Mouse (Mus musculus) midbrain, embryonic 12.5 days (tissue): ENCODE measurements at regions not wholly inside any gene's neighbourhood (a gene's known extent, or its start where the extent isn't known, plus 50 kb on each side); places are given as distances from the start of the nearest gene placed in this dataset.

Experiments used
- ATAC-seq: fragments of 200-750 bp; cut with Nextera tagmentation; 2 replicates; pipeline ENCODE4 v1.8.0; 2017; ENCODE audit warnings: low read depth, moderate TSS enrichment, moderate library complexity; ENCODE audit not compliant: low FRiP score
- H3K27ac ChIP-seq: fragments of 300-500 bp; sonication (generic); replicated peaks from 2 replicates; pipeline ENCODE4 v1.5.1; 2016; ENCODE audit warnings: mild to moderate bottlenecking
- H3K27me3 ChIP-seq: fragments of 300-500 bp; sonication (generic); 2 replicates; pipeline ENCODE4 v1.6.1; 2016; ENCODE audit warnings: mild to moderate bottlenecking
- H3K36me3 ChIP-seq: fragments of 300-500 bp; sonication (generic); 2 replicates; pipeline ENCODE4 v1.6.1; 2016
- H3K4me1 ChIP-seq: fragments of 300-500 bp; sonication (generic); 2 replicates; pipeline ENCODE4 v1.6.1; 2016
- H3K4me2 ChIP-seq: fragments of 300-500 bp; sonication (generic); replicated peaks from 2 replicates; pipeline ENCODE4 v1.6.1; 2016; ENCODE audit warnings: mild to moderate bottlenecking, moderate library complexity
- H3K4me3 ChIP-seq: fragments of 300-500 bp; sonication (generic); 2 replicates; pipeline ENCODE4 v1.5.1; 2016; ENCODE audit warnings: mild to moderate bottlenecking
- H3K9ac ChIP-seq: fragments of 300-500 bp; sonication (generic); replicated peaks from 2 replicates; pipeline ENCODE4 v1.6.1; 2016; ENCODE audit warnings: mild to moderate bottlenecking, moderate library complexity
- H3K9me3 ChIP-seq: fragments of 300-500 bp; sonication (generic); 2 replicates; pipeline ENCODE4 v1.6.1; 2016; ENCODE audit warnings: mild to moderate bottlenecking
- WGBS: fragments of 180-500 bp; shearing (Covaris S2); methylation state at CpG from one replicate; pipeline ENCODE4 v1.1.7; 2016; 5-methylcytosine and 5-hydroxymethylcytosine counted together

GRCm38 (mm10) chr8:92240686-92241275, 116.6 kb upstream of the Irx5 start:
- 62% methylated on average over 13 of the region's 13 CpGs for WGBS
- Histone ChIP-seq H3K9me3 (no peaks in the 10 kb centered on the region), H3K4me1 (peaks cover 8% of the 10 kb centered on the region; the same call in 1 of the 2 replicates), H3K36me3 (no peaks in the 10 kb centered on the region), H3K27me3 (peaks cover 15% of the 10 kb centered on the region; the same call in 1 of the 2 replicates), H3K9ac (no peak overlapping the region), H3K27ac (no peak overlapping the region), H3K4me2 (no peak overlapping the region), H3K4me3 (no peak overlapping the region)
- no peak; the same call in 1 of the 2 replicates for ATAC-seq

- Histone ChIP-seq H3K9ac (no peak overlapping the region), H3K27ac (peak overlapping the region; percentile 54; the same call in 1 of the 2 replicates), H3K36me3 (no peaks in the 10 kb centered on the region), H3K4me2 (0 out of 2 replicates have a peak overlapping the region, but pooled peaks have one; percentile 3), H3K4me1 (peaks cover 9% of the 10 kb centered on the region; the same call in 1 of the 2 replicates), H3K9me3 (no peaks in the 10 kb centered on the region), H3K27me3 (no peaks in the 10 kb centered on the region), H3K4me3 (no peak overlapping the region)
- ATAC-seq: no peak
- WGBS: 61% methylated on average over 23 of the region's 23 CpGs
Measured at GRCm38 (mm10) chr8:92231326-92232225, 125.8 kb upstream of the Irx5 start.

- Histone ChIP-seq H3K27ac (no peak overlapping the region), H3K4me1 (peaks cover 9% of the 10 kb centered on the region; the same call in 1 of the 2 replicates), H3K4me3 (no peak overlapping the region), H3K27me3 (no peaks in the 10 kb centered on the region; the same call in 1 of the 2 replicates), H3K9ac (no peak overlapping the region), H3K36me3 (no peaks in the 10 kb centered on the region), H3K4me2 (no peak overlapping the region), H3K9me3 (0 out of 2 replicates have a peak, but pooled peaks cover 4% of the 10 kb centered on the region)
- no peak for ATAC-seq
- 91% methylated on average over 2 of the region's 2 CpGs for WGBS
Measured at GRCm38 (mm10) chr8:92229526-92229925, 127.9 kb upstream of the Irx5 start.

GRCm38 (mm10) chr8:92224929-92225328, 132.5 kb upstream of the Irx5 start:
- Histone ChIP-seq H3K36me3 (no peaks in the 10 kb centered on the region), H3K9me3 (0 out of 2 replicates have a peak, but pooled peaks cover 4% of the 10 kb centered on the region), H3K4me1 (no peaks in the 10 kb centered on the region), H3K4me3 (no peak overlapping the region), H3K4me2 (no peak overlapping the region), H3K9ac (no peak overlapping the region), H3K27ac (no peak overlapping the region), H3K27me3 (no peaks in the 10 kb centered on the region; the same call in 1 of the 2 replicates)
- whole genome bisulfite sequencing: 91% methylated on average over 3 of the region's 3 CpGs
- ATAC-seq: no peak

GRCm38 (mm10) chr8:92222992-92223391, 134.4 kb upstream of the Irx5 start:
- Histone ChIP-seq H3K27ac (no peak overlapping the region), H3K4me2 (no peak overlapping the region), H3K9me3 (0 out of 2 replicates have a peak, but pooled peaks cover 4% of the 10 kb centered on the region), H3K27me3 (peaks cover 3% of the 10 kb centered on the region; the same call in 1 of the 2 replicates), H3K36me3 (no peaks in the 10 kb centered on the region), H3K4me3 (no peak overlapping the region), H3K9ac (no peak overlapping the region), H3K4me1 (no peaks in the 10 kb centered on the region)
- no peak for ATAC-seq
- WGBS: 46% methylated on average over 3 of the region's 3 CpGs

GRCm38 (mm10) chr8:92219181-92219890, 138.1 kb upstream of the Irx5 start:
- Histone ChIP-seq H3K4me2 (no peak overlapping the region), H3K4me3 (no peak overlapping the region), H3K9me3 (no peaks in the 10 kb centered on the region), H3K4me1 (no peaks in the 10 kb centered on the region), H3K9ac (no peak overlapping the region), H3K36me3 (no peaks in the 10 kb centered on the region), H3K27ac (no peak overlapping the region), H3K27me3 (peaks cover 8% of the 10 kb centered on the region; the same call in 1 of the 2 replicates)
- 70% methylated on average over 9 of the region's 9 CpGs for WGBS
- no peak for ATAC-seq

- 77% methylated on average over 2 of the region's 2 CpGs for WGBS
- H3K4me2 ChIP-seq: no peak overlapping the region
- H3K9me3 ChIP-seq: no peaks in the 10 kb centered on the region
- no peaks in the 10 kb centered on the region for H3K36me3 ChIP-seq
- no peak overlapping the region for H3K27ac ChIP-seq
- no peak overlapping the region for H3K4me3 ChIP-seq
- H3K4me1 ChIP-seq: no peaks in the 10 kb centered on the region
- no peak overlapping the region for H3K9ac ChIP-seq
- peaks cover 13% of the 10 kb centered on the region; the same call in 1 of the 2 replicates for H3K27me3 ChIP-seq
- ATAC-seq: no peak
Measured at GRCm38 (mm10) chr8:92217521-92217920, 139.9 kb upstream of the Irx5 start.

GRCm38 (mm10) chr8:92216176-92216575, 141.2 kb upstream of the Irx5 start:
- no peaks in the 10 kb centered on the region for H3K9me3 ChIP-seq
- H3K9ac ChIP-seq: no peak overlapping the region
- no peak overlapping the region for H3K4me3 ChIP-seq
- H3K4me1 ChIP-seq: no peaks in the 10 kb centered on the region
- no peak for ATAC-seq
- no peak overlapping the region for H3K4me2 ChIP-seq
- no peak overlapping the region for H3K27ac ChIP-seq
- peaks cover 13% of the 10 kb centered on the region; the same call in 1 of the 2 replicates for H3K27me3 ChIP-seq
- H3K36me3 ChIP-seq: no peaks in the 10 kb centered on the region
- under 1% methylated on average over 4 of the region's 5 CpGs for WGBS

- 87% methylated on average over 14 of the region's 14 CpGs for WGBS
- H3K36me3 ChIP-seq: no peaks in the 10 kb centered on the region
- no peak overlapping the region for H3K27ac ChIP-seq
- no peak overlapping the region for H3K4me3 ChIP-seq
- peaks cover 14% of the 10 kb centered on the region; the same call in 1 of the 2 replicates for H3K27me3 ChIP-seq
- no peaks in the 10 kb centered on the region for H3K4me1 ChIP-seq
- no peak overlapping the region for H3K4me2 ChIP-seq
- no peaks in the 10 kb centered on the region for H3K9me3 ChIP-seq
- H3K9ac ChIP-seq: no peak overlapping the region
- ATAC-seq: no peak
Measured at GRCm38 (mm10) chr8:92212786-92213535, 144.5 kb upstream of the Irx5 start.

GRCm38 (mm10) chr8:92209081-92209480, 148.3 kb upstream of the Irx5 start:
- Histone ChIP-seq H3K4me3 (no peak overlapping the region), H3K4me1 (no peaks in the 10 kb centered on the region), H3K27ac (no peak overlapping the region), H3K4me2 (no peak overlapping the region), H3K27me3 (peaks cover 7% of the 10 kb centered on the region; the same call in 1 of the 2 replicates), H3K36me3 (no peaks in the 10 kb centered on the region), H3K9me3 (no peaks in the 10 kb centered on the region), H3K9ac (no peak overlapping the region)
- WGBS: 75% methylated on average over 5 of the region's 5 CpGs
- no peak for ATAC-seq

GRCm38 (mm10) chr8:92195635-92196034, 161.8 kb upstream of the Irx5 start:
- no peaks in the 10 kb centered on the region for H3K9me3 ChIP-seq
- H3K4me3 ChIP-seq: no peak overlapping the region
- 0 out of 2 replicates have a peak, but pooled peaks cover 2% of the 10 kb centered on the region for H3K4me1 ChIP-seq
- H3K36me3 ChIP-seq: no peaks in the 10 kb centered on the region
- no peak for ATAC-seq
- H3K27ac ChIP-seq: no peak overlapping the region
- WGBS: 93% methylated on average over 8 of the region's 8 CpGs
- no peak overlapping the region for H3K4me2 ChIP-seq
- no peak overlapping the region for H3K9ac ChIP-seq
- H3K27me3 ChIP-seq: peaks cover 6% of the 10 kb centered on the region; the same call in 1 of the 2 replicates
